Mouse (Mus musculus): ENCODE results near the gene Vsig2. TPM values are rescaled to one million over a fixed set of nuclear protein-coding genes. Genes with fewer than 3 reads are reported as not detected.

Vsig2 gene
- polyA plus RNA-seq, 1 experiment from 2014 or later = 0.15 TPM

GRCm38 (mm10) chr9:37568605-37569214, 29.7 kb downstream of the Vsig2 start:
- Histone ChIP-seq H3K4me3 (replicated peaks) (no peak overlapping the region), H3K27ac (peak overlapping the region; percentile 25; the same call in 1 of the 2 replicates), H3K9ac (no peak overlapping the region), H3K27me3 (no peaks in the 10 kb centered on the region), H3K4me1 (replicated peaks) (peaks cover 92% of the 10 kb centered on the region), H3K9me3 (replicated peaks) (no peaks in the 10 kb centered on the region), H3K36me3 (no peaks in the 10 kb centered on the region), H3K4me2 (peak overlapping the region; percentile 50)
- DNase-seq (no peak), ATAC-seq (ENCODE audit: low read depth) (no peak)
- WGBS (ENCODE audit: insufficient replicate concordance) = 40% methylated on average over 4 of the region's 4 CpGs

DNA sequence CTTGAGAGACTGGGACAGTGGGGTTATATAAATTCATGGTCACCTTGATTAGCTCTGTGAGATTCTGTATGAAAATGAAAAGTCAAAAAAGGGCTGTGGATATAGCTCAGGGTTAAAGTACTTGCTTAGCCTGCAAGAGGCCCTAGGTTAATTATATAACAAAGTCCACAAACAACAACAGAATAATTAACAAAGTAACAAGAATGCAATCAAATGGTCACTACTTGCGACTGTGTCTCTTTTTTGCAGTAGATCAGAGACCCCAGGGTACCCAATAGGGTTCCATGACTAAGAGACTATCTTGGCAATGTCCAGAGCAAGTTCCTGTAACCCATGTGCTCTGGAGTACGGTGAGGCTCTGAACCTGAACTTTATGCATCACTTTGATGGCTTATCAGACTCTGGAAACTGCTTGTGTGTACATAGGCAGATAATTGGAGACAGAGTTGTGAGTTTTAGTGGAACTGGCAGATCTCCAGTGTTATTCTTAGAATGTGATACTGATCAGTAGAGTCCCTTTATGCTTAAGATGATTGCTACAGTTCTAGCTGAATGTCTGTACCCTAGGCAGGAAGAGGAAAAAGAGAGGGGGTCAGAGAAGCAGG, 30.3 kb downstream of the Vsig2 start:
- no peak overlapping the region for H3K9ac ChIP-seq
- ATAC-seq (ENCODE audit: low read depth) = peak; percentile 52
- no peak overlapping the region for H3K27ac ChIP-seq
- no peaks in the 10 kb centered on the region for H3K9me3 ChIP-seq (replicated peaks)
- 27% methylated on average over 2 of the region's 2 CpGs for WGBS (ENCODE audit: insufficient replicate concordance)
- H3K4me2 ChIP-seq = no peak overlapping the region
- no peaks in the 10 kb centered on the region for H3K36me3 ChIP-seq
- H3K27me3 ChIP-seq = no peaks in the 10 kb centered on the region
- no peak for DNase-seq
- H3K4me1 ChIP-seq (replicated peaks) = peaks cover 86% of the 10 kb centered on the region
- H3K4me3 ChIP-seq (replicated peaks) = no peak overlapping the region

DNA sequence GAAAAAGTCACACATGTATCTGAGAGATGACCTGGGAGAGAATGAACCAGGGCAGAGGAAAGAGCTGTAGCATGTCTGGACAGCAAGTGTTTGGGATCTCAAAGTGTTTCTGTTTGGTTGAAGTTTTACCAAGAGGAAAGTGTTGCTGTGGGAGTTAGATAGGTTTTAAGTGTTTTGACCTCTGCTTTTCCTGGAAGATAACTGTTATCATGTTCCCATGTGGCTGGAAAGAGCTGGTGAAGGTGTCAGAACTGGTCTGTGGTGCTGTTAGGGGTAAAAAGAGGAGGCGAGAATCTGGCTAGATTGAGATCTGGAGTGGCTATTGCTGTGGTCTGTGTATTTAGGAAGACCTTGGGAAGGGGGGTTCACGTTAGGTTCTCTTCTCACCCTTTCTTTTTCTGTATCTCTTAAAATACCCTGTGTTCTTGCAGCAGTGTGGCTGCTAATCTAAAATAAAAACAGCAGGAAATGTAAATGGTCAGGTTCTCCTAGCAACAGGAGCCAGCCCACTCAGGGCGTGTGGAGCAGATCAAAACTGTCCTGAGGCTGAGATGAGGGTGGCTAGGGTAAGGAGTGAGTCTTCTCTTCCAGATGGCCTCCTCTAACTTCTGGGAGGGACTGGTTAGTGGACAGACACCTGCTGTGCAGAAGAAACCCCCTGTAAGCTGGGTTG, 33.3 kb downstream of the Vsig2 start:
- WGBS (ENCODE audit: insufficient replicate concordance) = 7% methylated on average over 3 of the region's 3 CpGs
- DNase-seq = no peak
- H3K4me3 ChIP-seq (replicated peaks) = no peak overlapping the region
- H3K27ac ChIP-seq = peak overlapping the region; percentile 44; the same call in 1 of the 2 replicates
- no peaks in the 10 kb centered on the region for H3K27me3 ChIP-seq
- H3K4me1 ChIP-seq (replicated peaks) = peaks cover 68% of the 10 kb centered on the region
- peak; percentile 20; the same call in 1 of the 2 replicates for ATAC-seq (ENCODE audit: low read depth)
- H3K4me2 ChIP-seq = no peak overlapping the region
- H3K9ac ChIP-seq = 0 out of 2 replicates have a peak overlapping the region, but pooled peaks have one; percentile 19
- H3K36me3 ChIP-seq = no peaks in the 10 kb centered on the region
- no peaks in the 10 kb centered on the region for H3K9me3 ChIP-seq (replicated peaks)

DNA sequence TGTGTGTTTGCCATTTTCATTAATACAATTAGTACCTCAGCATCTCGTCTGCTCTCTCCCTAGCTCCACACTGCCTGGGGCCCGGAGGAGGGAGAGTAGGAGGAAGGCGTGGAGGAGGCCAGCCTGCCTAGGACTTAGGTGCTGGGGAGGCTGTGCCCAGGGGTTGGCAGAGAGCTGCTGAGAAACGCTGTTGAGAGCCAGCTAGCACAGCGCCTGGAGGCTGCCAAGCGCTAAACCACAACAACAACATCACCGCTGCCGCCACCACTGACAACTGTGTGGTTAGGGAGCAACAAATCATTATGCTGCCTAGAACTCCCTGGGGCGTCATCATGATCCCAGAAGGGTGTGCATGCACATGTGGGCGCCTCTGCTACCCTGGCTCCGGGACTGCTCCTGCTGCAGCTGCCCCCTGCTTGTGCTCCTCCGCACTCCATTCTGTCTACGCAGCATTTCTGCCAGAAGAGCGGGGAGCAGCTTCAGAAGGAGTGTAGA, 37.4 kb downstream of the Vsig2 start:
- no peak overlapping the region for H3K4me3 ChIP-seq (replicated peaks)
- no peaks in the 10 kb centered on the region for H3K27me3 ChIP-seq
- peaks cover 27% of the 10 kb centered on the region for H3K4me1 ChIP-seq (replicated peaks)
- no peaks in the 10 kb centered on the region for H3K36me3 ChIP-seq
- no peak overlapping the region for H3K9ac ChIP-seq
- ATAC-seq (ENCODE audit: low read depth) (peak; percentile 34; the same call in 1 of the 2 replicates), DNase-seq (no peak)
- no peaks in the 10 kb centered on the region for H3K9me3 ChIP-seq (replicated peaks)
- H3K4me2 ChIP-seq = peak overlapping the region; percentile 19
- H3K27ac ChIP-seq = no peak overlapping the region; the same call in 1 of the 2 replicates
- WGBS (ENCODE audit: insufficient replicate concordance) = 28% methylated on average over 14 of the region's 14 CpGs

- Histone ChIP-seq H3K9me3 (replicated peaks) (no peaks in the 10 kb centered on the region), H3K4me3 (replicated peaks) (no peak overlapping the region), H3K36me3 (no peaks in the 10 kb centered on the region), H3K4me1 (replicated peaks) (no peaks in the 10 kb centered on the region), H3K27ac (no peak overlapping the region), H3K27me3 (no peaks in the 10 kb centered on the region), H3K9ac (no peak overlapping the region), H3K4me2 (no peak overlapping the region)
- no peak for DNase-seq
- WGBS (ENCODE audit: insufficient replicate concordance) = 71% methylated on average over 5 of the region's 5 CpGs
- ATAC-seq (ENCODE audit: low read depth) = no peak
These were observed 44.5 kb downstream of the Vsig2 start for GRCm38 (mm10) chr9:37583594-37583993.

GRCm38 (mm10) chr9:37586718-37587117, 47.7 kb downstream of the Vsig2 start:
- peaks cover 2% of the 10 kb centered on the region; the same call in 1 of the 2 replicates for H3K9me3 ChIP-seq (replicated peaks)
- no peaks in the 10 kb centered on the region for H3K27me3 ChIP-seq
- no peaks in the 10 kb centered on the region for H3K4me1 ChIP-seq (replicated peaks)
- H3K27ac ChIP-seq = no peak overlapping the region
- ATAC-seq (ENCODE audit: low read depth) (no peak), DNase-seq (no peak)
- no peaks in the 10 kb centered on the region for H3K36me3 ChIP-seq
- no peak overlapping the region for H3K9ac ChIP-seq
- H3K4me3 ChIP-seq (replicated peaks) = no peak overlapping the region
- no peak overlapping the region for H3K4me2 ChIP-seq
- 67% methylated on average over 4 of the region's 4 CpGs for WGBS (ENCODE audit: insufficient replicate concordance)

GRCm38 (mm10) chr9:37590381-37590780, 51.3 kb downstream of the Vsig2 start:
- Histone ChIP-seq H3K27me3 (no peaks in the 10 kb centered on the region), H3K9ac (no peak overlapping the region), H3K9me3 (replicated peaks) (peaks cover 2% of the 10 kb centered on the region; the same call in 1 of the 2 replicates), H3K4me2 (no peak overlapping the region), H3K4me1 (replicated peaks) (peaks cover 10% of the 10 kb centered on the region), H3K27ac (no peak overlapping the region), H3K4me3 (replicated peaks) (no peak overlapping the region), H3K36me3 (no peaks in the 10 kb centered on the region)
- DNase-seq (no peak), ATAC-seq (ENCODE audit: low read depth) (no peak)
- 67% methylated on average over 4 of the region's 4 CpGs for WGBS (ENCODE audit: insufficient replicate concordance)

DNA sequence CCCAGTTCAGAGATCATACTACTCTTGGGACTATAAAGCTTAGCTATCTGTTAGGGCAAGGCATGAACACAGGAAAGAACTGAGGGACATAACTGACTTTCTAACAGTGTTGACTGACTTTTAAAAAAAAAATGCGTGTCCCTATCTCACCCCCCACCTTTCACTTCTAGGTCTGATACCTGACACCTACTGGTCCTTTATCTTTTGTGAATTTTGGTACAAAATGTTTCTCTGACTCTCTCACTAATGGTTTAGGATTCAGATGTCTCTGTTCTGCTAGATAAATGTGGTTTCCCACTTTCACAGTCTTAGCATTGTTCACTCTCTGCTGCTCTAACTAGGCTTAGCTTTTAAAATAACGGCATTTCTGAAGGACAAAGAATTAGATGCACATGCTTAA, 53.0 kb downstream of the Vsig2 start:
- no peak for DNase-seq
- no peak overlapping the region for H3K4me3 ChIP-seq (replicated peaks)
- no peak overlapping the region for H3K27ac ChIP-seq
- no peak overlapping the region for H3K4me2 ChIP-seq
- no peak overlapping the region for H3K9ac ChIP-seq
- H3K36me3 ChIP-seq = no peaks in the 10 kb centered on the region
- peaks cover 10% of the 10 kb centered on the region for H3K4me1 ChIP-seq (replicated peaks)
- H3K27me3 ChIP-seq = no peaks in the 10 kb centered on the region
- peaks cover 2% of the 10 kb centered on the region; the same call in 1 of the 2 replicates for H3K9me3 ChIP-seq (replicated peaks)
- ATAC-seq (ENCODE audit: low read depth) = peak; percentile 48
- WGBS (ENCODE audit: insufficient replicate concordance) = 23% methylated on average over 2 of the region's 2 CpGs

DNA sequence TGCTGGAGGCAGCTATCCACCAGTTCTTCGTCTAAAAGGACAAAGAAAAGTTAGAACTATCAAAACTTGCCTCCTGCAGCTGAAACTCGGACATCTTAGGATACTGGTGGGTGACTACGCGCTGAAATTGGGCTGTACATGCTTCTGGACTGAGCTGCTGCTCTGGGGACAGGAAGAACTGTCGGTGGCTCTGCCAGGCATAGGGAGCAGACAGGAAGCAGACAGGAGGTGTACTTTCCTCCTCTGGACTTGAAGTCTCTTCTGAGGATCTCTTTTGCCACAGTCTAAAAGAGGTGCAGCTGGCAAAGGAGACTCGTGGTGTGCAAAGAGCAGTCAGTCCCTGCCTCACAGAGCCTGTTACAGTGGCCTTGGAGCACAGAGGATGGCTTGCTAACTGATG, 53.6 kb downstream of the Vsig2 start:
- peaks cover 10% of the 10 kb centered on the region for H3K4me1 ChIP-seq (replicated peaks)
- no peak overlapping the region for H3K4me3 ChIP-seq (replicated peaks)
- H3K9me3 ChIP-seq (replicated peaks) = peaks cover 2% of the 10 kb centered on the region; the same call in 1 of the 2 replicates
- H3K36me3 ChIP-seq = no peaks in the 10 kb centered on the region
- ATAC-seq (ENCODE audit: low read depth) (no peak), DNase-seq (no peak)
- no peak overlapping the region for H3K4me2 ChIP-seq
- no peak overlapping the region for H3K9ac ChIP-seq
- no peak overlapping the region for H3K27ac ChIP-seq
- 22% methylated on average over 6 of the region's 6 CpGs for WGBS (ENCODE audit: insufficient replicate concordance)
- no peaks in the 10 kb centered on the region for H3K27me3 ChIP-seq

DNA sequence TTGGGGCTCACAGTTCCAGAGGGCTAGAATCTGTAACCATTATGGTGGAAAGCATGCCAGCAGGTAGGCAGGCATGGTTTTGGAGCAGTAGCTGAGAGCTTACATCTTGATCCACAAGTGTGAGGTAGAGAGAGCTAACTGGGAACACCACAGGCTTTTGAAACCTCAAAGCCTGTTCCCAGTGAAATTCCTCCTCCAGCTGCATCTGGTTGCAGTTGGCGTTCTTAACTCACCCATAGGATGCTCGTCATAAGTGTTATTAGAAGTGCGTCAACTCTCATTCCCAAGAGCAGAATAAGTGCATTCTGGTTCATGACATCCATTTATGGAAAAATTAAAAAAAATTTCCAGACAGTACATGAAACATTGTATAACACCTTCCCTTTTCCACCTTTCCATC, 54.6 kb downstream of the Vsig2 start:
- DNase-seq = no peak
- H3K9ac ChIP-seq = no peak overlapping the region
- H3K27ac ChIP-seq = no peak overlapping the region
- peaks cover 2% of the 10 kb centered on the region; the same call in 1 of the 2 replicates for H3K9me3 ChIP-seq (replicated peaks)
- no peak for ATAC-seq (ENCODE audit: low read depth)
- no peak overlapping the region for H3K4me2 ChIP-seq
- no peaks in the 10 kb centered on the region for H3K27me3 ChIP-seq
- H3K36me3 ChIP-seq = no peaks in the 10 kb centered on the region
- peaks cover 10% of the 10 kb centered on the region for H3K4me1 ChIP-seq (replicated peaks)
- H3K4me3 ChIP-seq (replicated peaks) = no peak overlapping the region
- WGBS (ENCODE audit: insufficient replicate concordance) = 82% methylated on average over 3 of the region's 3 CpGs
